Mouse (Mus musculus) heart, adult 8-10 months (tissue): Measurements from ENCODE around the gene Lonp2. TPM values are rescaled to one million over a fixed set of nuclear protein-coding genes. Genes with fewer than 3 reads are reported as not detected.

Experiments used
- DNase-seq: peaks from one replicate; pipeline ENCODE4 v3.0.0; 2022; ENCODE audit warnings: low spot score
- microRNA-seq: library from miRNA; unstranded; fragments of <30 nt; microRNA quantifications from one replicate; pipeline ENCODE4 v1.2.0, GENCODE M21; 2022
- total RNA-seq, 4 experiments: library from RNA; stranded (reverse); gene quantifications; 2 replicates each; pipeline ENCODE4 v1.2.4; 2022

Gene Lonp2
- total RNA-seq, 4 experiments from 2014 or later, result 79.6 to 86.6 (median 83.4) TPM

- no peak for DNase-seq
Observed at GRCm38 (mm10) chr8:86746511-86746910, 122.7 kb downstream of the Lonp2 start.

- no peak for DNase-seq
Observed at GRCm38 (mm10) chr8:86749842-86750241, 126.0 kb downstream of the Lonp2 start.

GRCm38 (mm10) chr8:86756948-86757733, 133.3 kb downstream of the Lonp2 start:
- DNase-seq, result peak; percentile 48

GRCm38 (mm10) chr8:86758651-86759050, 134.8 kb downstream of the Lonp2 start:
- DNase-seq, result no peak

- DNase-seq, result no peak
Observed at GRCm38 (mm10) chr8:86759090-86759491, 135.2 kb downstream of the Lonp2 start.

GRCm38 (mm10) chr8:86760746-86761145, 136.9 kb downstream of the Lonp2 start:
- no peak for DNase-seq

GRCm38 (mm10) chr8:86762806-86763205, 139.0 kb downstream of the Lonp2 start:
- DNase-seq, result no peak

GRCm38 (mm10) chr8:86765155-86765554, 141.3 kb downstream of the Lonp2 start:
- no peak for DNase-seq

- DNase-seq, result no peak
Observed at GRCm38 (mm10) chr8:86765669-86766068, 141.8 kb downstream of the Lonp2 start.

- DNase-seq, result no peak
Observed at GRCm38 (mm10) chr8:86766548-86767211, 142.8 kb downstream of the Lonp2 start.

- peak; percentile 80 for DNase-seq
Observed at GRCm38 (mm10) chr8:86768499-86768898, 144.7 kb downstream of the Lonp2 start.

- no peak for DNase-seq
Observed at GRCm38 (mm10) chr8:86769945-86770715, 146.3 kb downstream of the Lonp2 start.

Small RNA genes within 50 kb of the gene (microRNA-seq; reads per million reads assigned to microRNA genes)
- gene Gm44348, result not detected

Other genes with a start within 250 kb of the Lonp2 start
- gene Abcc12, start 43.4 kb upstream of the Lonp2 start, total RNA-seq, result not detected
- gene Gm10638, start 121.7 kb downstream of the Lonp2 start, total RNA-seq, result 1 to 10 TPM; 1.8 to 4.4 (median 3.0) TPM
- gene Siah1a, start 121.9 kb downstream of the Lonp2 start, total RNA-seq, result 10 to 100 TPM; 11.1 to 14.3 (median 12.8) TPM